Mouse (Mus musculus) CD4-positive, CD25-positive, alpha-beta regulatory T cell (primary cell): ENCODE results near the gene Barhl1. TPM values are rescaled to one million over a fixed set of nuclear protein-coding genes. Genes with fewer than 3 reads are reported as not detected.

Experiments used
- polyA plus RNA-seq: library from polyadenylated mRNA; unstranded; fragments of 100-300 nt; shearing (Covaris generic); gene quantifications from one replicate; pipeline ENCODE4 v1.2.1, GENCODE M21; 2017

Barhl1 gene
- not detected for polyA plus RNA-seq

DNA sequence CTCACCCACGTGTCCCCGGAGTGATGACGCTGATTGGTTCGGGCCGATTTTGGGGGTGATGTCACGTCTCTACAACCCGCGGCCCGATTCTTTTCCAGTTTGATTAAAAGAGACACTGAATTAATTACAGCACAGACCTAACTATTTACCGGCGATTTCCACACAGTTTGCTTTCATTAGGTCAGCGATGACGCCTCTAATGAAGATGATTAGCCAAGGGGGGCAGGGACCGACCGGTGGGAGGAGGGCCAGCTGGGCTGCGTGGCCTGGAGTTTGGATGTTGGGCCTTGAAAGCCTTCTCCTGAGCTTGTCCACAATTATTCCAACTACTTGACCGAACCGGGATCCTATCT is at the start of gene Barhl1:
TSS of gene Barhl1 (minus strand) at position 156 of the 353 bp plus-strand sequence.

Other genes starting within 250 kb of the Barhl1 start
- not detected for gene Spaca9, start 216.9 kb downstream of the Barhl1 start, polyA plus RNA-seq
- gene Ak8, start 216.5 kb downstream of the Barhl1 start, polyA plus RNA-seq, result not detected
- gene Gtf3c4, start 76.3 kb downstream of the Barhl1 start, polyA plus RNA-seq, result 10.4 TPM
- 27.1 TPM for gene Ddx31, start 76.3 kb downstream of the Barhl1 start, polyA plus RNA-seq
- 0.83 TPM for gene Cfap77, start 138.4 kb upstream of the Barhl1 start, polyA plus RNA-seq
- gene Ttf1, start 143.6 kb upstream of the Barhl1 start, polyA plus RNA-seq, result 24.1 TPM
- 82.1 TPM for gene Setx, start 207.5 kb upstream of the Barhl1 start, polyA plus RNA-seq